Mouse (Mus musculus) left cerebral cortex, adult 18-20 months (tissue): ENCODE results near the gene Sfxn2. TPM values are rescaled to one million over a fixed set of nuclear protein-coding genes. Genes with fewer than 3 reads are reported as not detected.

Experiments used
- DNase-seq, 2 experiments: peaks; one replicate each; pipeline ENCODE4 v3.0.0; 2021 to 2022; ENCODE audit warnings: low spot score in 2 of 2, mixed read lengths in 1 of 2
- total RNA-seq, 2 experiments: library from RNA; stranded (reverse); gene quantifications; 2 replicates each; pipeline ENCODE4 v1.2.3; 2021

The Sfxn2 gene
- total RNA-seq, 2 experiments from 2014 or later: 3.5 to 5.6 TPM

GRCm38 (mm10) chr19:46625015-46625414, 51.9 kb downstream of the Sfxn2 start:
- no peak for DNase-seq

- no peak for DNase-seq
Observed at GRCm38 (mm10) chr19:46625519-46625918, 52.4 kb downstream of the Sfxn2 start.

- DNase-seq: no peak
Observed at GRCm38 (mm10) chr19:46628403-46628802, 55.2 kb downstream of the Sfxn2 start.

GRCm38 (mm10) chr19:46629807-46630206, 56.6 kb downstream of the Sfxn2 start:
- no peak for DNase-seq

GRCm38 (mm10) chr19:46631637-46632036, 58.5 kb downstream of the Sfxn2 start:
- DNase-seq: no peak

- DNase-seq: no peak
Observed at GRCm38 (mm10) chr19:46635766-46636165, 62.6 kb downstream of the Sfxn2 start.

- DNase-seq: no peak
Observed at GRCm38 (mm10) chr19:46637598-46637997, 64.4 kb downstream of the Sfxn2 start.

- no peak for DNase-seq
Observed at GRCm38 (mm10) chr19:46639053-46639452, 65.9 kb downstream of the Sfxn2 start.

GRCm38 (mm10) chr19:46639496-46639895, 66.3 kb downstream of the Sfxn2 start:
- no peak for DNase-seq

GRCm38 (mm10) chr19:46640780-46641179, 67.6 kb downstream of the Sfxn2 start:
- DNase-seq: no peak

GRCm38 (mm10) chr19:46641420-46642085, 68.4 kb downstream of the Sfxn2 start:
- DNase-seq: no peak

GRCm38 (mm10) chr19:46642136-46642753, 69.1 kb downstream of the Sfxn2 start:
- no peak for DNase-seq

GRCm38 (mm10) chr19:46643236-46643635, 70.1 kb downstream of the Sfxn2 start:
- DNase-seq: no peak

GRCm38 (mm10) chr19:46644343-46644792, 71.2 kb downstream of the Sfxn2 start:
- no peak for DNase-seq

GRCm38 (mm10) chr19:46644793-46645602, 71.8 kb downstream of the Sfxn2 start:
- no peak for DNase-seq

- no peak for DNase-seq
Observed at GRCm38 (mm10) chr19:46646041-46646481, 72.9 kb downstream of the Sfxn2 start.

GRCm38 (mm10) chr19:46647254-46647653, 74.1 kb downstream of the Sfxn2 start:
- DNase-seq: no peak

Other genes with a start within 250 kb of the Sfxn2 start
- gene Psd, start 246.2 kb upstream of the Sfxn2 start, total RNA-seq: 100 to 1,000 TPM; 612 to 681 TPM
- gene Fbxl15, start 245.2 kb upstream of the Sfxn2 start, total RNA-seq: 10 to 100 TPM; 30.0 to 31.1 TPM
- 100 to 1,000 TPM; 199 to 202 TPM for gene Cuedc2, start 234.7 kb upstream of the Sfxn2 start, total RNA-seq
- gene Mfsd13a, start 232.2 kb upstream of the Sfxn2 start, total RNA-seq: 10 to 100 TPM; 22.7 to 26.4 TPM
- gene 2310034G01Rik, start 223.1 kb upstream of the Sfxn2 start, total RNA-seq: under 1 TPM; 0.79 to 0.98 TPM
- 100 to 1,000 TPM; 196 to 198 TPM for gene Actr1a, start 177.6 kb upstream of the Sfxn2 start, total RNA-seq
- gene Sufu, start 176.5 kb upstream of the Sfxn2 start, total RNA-seq: 10 to 100 TPM; 18.4 to 18.6 TPM
- 100 to 1,000 TPM; 119 to 120 TPM for gene Trim8, start 71.7 kb upstream of the Sfxn2 start, total RNA-seq
- 100 to 1,000 TPM; 122 to 128 TPM for gene Arl3, start 167 bp upstream of the Sfxn2 start, total RNA-seq
- gene Wbp1l, start 25.7 kb downstream of the Sfxn2 start, total RNA-seq: 10 to 100 TPM; 34.9 to 37.9 TPM
- not detected for gene Cyp17a1, start 99.8 kb downstream of the Sfxn2 start, total RNA-seq
- 10 to 100 TPM; 20.7 to 21.6 TPM for gene Borcs7, start 116.5 kb downstream of the Sfxn2 start, total RNA-seq
- 10 to 100 TPM; 26.2 to 32.0 TPM for gene As3mt, start 134.1 kb downstream of the Sfxn2 start, total RNA-seq
- 10 to 100 TPM; 32.6 to 34.2 TPM for gene Cnnm2, start 188.2 kb downstream of the Sfxn2 start, total RNA-seq